ENCODE assay signal across 8 mouse cellular contexts in the genomic region with DNA sequence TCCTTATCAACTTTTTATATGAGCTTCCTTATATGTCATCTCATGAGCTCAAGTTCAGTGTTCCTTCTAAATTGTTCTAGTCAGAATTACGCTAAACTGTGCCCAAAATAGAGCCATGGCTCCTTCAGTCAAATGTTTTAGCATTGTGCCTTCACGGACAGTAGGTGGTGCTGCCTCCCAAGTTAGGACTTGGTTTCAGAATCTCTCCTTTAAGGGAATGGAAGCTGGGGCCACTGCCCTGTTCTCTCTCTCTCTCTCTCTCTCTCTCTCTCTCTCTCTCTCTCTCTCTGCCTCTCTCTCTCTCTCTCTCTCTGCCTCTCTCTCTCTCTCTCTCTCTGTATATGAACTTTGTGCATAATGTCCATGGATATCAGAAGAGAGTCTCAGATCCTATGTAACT. TPM values are rescaled to one million over a fixed set of nuclear protein-coding genes. Genes with fewer than 3 reads are reported as not detected.
A peak's percentile ranks its signal among the peaks of the same experiment; 100 is the strongest.
DNase-seq lines count a peak whose midpoint lies in the region; ATAC-seq and TF ChIP-seq lines count a peak whose summit lies in the region.

No protein-coding gene starts in this region.

- H3K27me3 ChIP-seq in hindbrain, embryonic 10.5 days (ENCODE audit: insufficient read depth, poor library complexity, severe bottlenecking), result no peaks in the 10 kb centered on the region
- 0 out of 2 replicates have a peak, but pooled peaks cover 5% of the 10 kb centered on the region for H3K27me3 ChIP-seq in hindbrain, embryonic 12.5 days
- 0 out of 2 replicates have a peak, but pooled peaks cover 2% of the 10 kb centered on the region for H3K27me3 ChIP-seq in hindbrain, embryonic 13.5 days
- peaks cover 57% of the 10 kb centered on the region for H3K27me3 ChIP-seq in liver, embryonic 12.5 days (replicated peaks)
- no peaks in the 10 kb centered on the region for H3K27me3 ChIP-seq in neural tube, embryonic 11.5 days (ENCODE audit: control insufficient read depth, insufficient read depth, low read length)

- no peak overlapping the region for H3K27ac ChIP-seq in hindbrain, embryonic 10.5 days
- no peak overlapping the region for H3K27ac ChIP-seq in hindbrain, embryonic 12.5 days
- H3K27ac ChIP-seq in ES-E14 (ENCODE audit: insufficient read depth, low read depth, low read length, poor library complexity, severe bottlenecking), result no peak overlapping the region
- H3K27ac ChIP-seq in hindbrain, embryonic 13.5 days, result no peak overlapping the region
- H3K27ac ChIP-seq in liver, embryonic 12.5 days, result no peak overlapping the region
- H3K27ac ChIP-seq in neural tube, embryonic 11.5 days (ENCODE audit: low read depth, low read length), result no peak overlapping the region

- no peak for ATAC-seq in hindbrain, embryonic 12.5 days (ENCODE audit: low FRiP score)
- ATAC-seq in hindbrain, embryonic 13.5 days (ENCODE audit: low FRiP score), result peak; percentile 59; the same call in 1 of the 2 replicates
- 0 out of 2 replicates have a peak, but pooled peaks have one; percentile 37 for ATAC-seq in liver, embryonic 12.5 days
- no peak for ATAC-seq in neural tube, embryonic 11.5 days (ENCODE audit: insufficient read depth, low FRiP score, low TSS enrichment)

- H3K36me3 ChIP-seq in hindbrain, embryonic 10.5 days, result no peaks in the 10 kb centered on the region
- no peaks in the 10 kb centered on the region for H3K36me3 ChIP-seq in hindbrain, embryonic 12.5 days
- no peaks in the 10 kb centered on the region for H3K36me3 ChIP-seq in ES-E14 (ENCODE audit: control insufficient read depth, insufficient read depth, low read length, poor library complexity, severe bottlenecking)
- H3K36me3 ChIP-seq in hindbrain, embryonic 13.5 days, result no peaks in the 10 kb centered on the region
- H3K36me3 ChIP-seq in liver, embryonic 12.5 days, result no peaks in the 10 kb centered on the region
- H3K36me3 ChIP-seq in neural tube, embryonic 11.5 days (ENCODE audit: control insufficient read depth, insufficient read depth, low read length), result no peaks in the 10 kb centered on the region

- no peak overlapping the region for H3K4me2 ChIP-seq in hindbrain, embryonic 12.5 days (replicated peaks)
- H3K4me2 ChIP-seq in hindbrain, embryonic 13.5 days, result no peak overlapping the region
- H3K4me2 ChIP-seq in liver, embryonic 12.5 days, result no peak overlapping the region
- no peak overlapping the region for H3K4me2 ChIP-seq in neural tube, embryonic 11.5 days (ENCODE audit: low read depth)

- H3K4me3 ChIP-seq in hindbrain, embryonic 10.5 days, result no peak overlapping the region
- H3K4me3 ChIP-seq in hindbrain, embryonic 12.5 days, result no peak overlapping the region
- H3K4me3 ChIP-seq in ES-E14 (ENCODE audit: insufficient read depth in 1 of 2, low read depth in 1 of 2, low read length in 2 of 2, poor library complexity in 1 of 2, severe bottlenecking in 1 of 2), result no peak overlapping the region
- H3K4me3 ChIP-seq in hindbrain, embryonic 13.5 days, result no peak overlapping the region
- H3K4me3 ChIP-seq in liver, embryonic 12.5 days, result no peak overlapping the region
- no peak overlapping the region for H3K4me3 ChIP-seq in neural tube, embryonic 11.5 days (ENCODE audit: low read depth, low read length)

- in situ Hi-C loops in ES-E14 (cut with MboI; ENCODE audit: low sequenced_read_pairs in 2 of 2, unreplicated experiment in 2 of 2), result loop anchor here (5.0 to 10.0 kb wide), 2 partner anchors 310 to 312 kb away; partner anchors contain the start of gene Olfr94 (in 2 of the 2)

- H3K9me3 ChIP-seq in hindbrain, embryonic 10.5 days, result no peaks in the 10 kb centered on the region
- H3K9me3 ChIP-seq in hindbrain, embryonic 12.5 days (replicated peaks), result no peaks in the 10 kb centered on the region
- no peaks in the 10 kb centered on the region for H3K9me3 ChIP-seq in ES-E14 (ENCODE audit: control insufficient read depth, insufficient read depth, low read depth, low read length)
- no peaks in the 10 kb centered on the region for H3K9me3 ChIP-seq in hindbrain, embryonic 13.5 days
- H3K9me3 ChIP-seq in liver, embryonic 12.5 days (replicated peaks), result no peaks in the 10 kb centered on the region
- no peaks in the 10 kb centered on the region for H3K9me3 ChIP-seq in neural tube, embryonic 11.5 days (ENCODE audit: control insufficient read depth, low read length)

- WGBS in hindbrain, embryonic 10.5 days, result 19% methylated on average over 2 of the region's 2 CpGs
- WGBS in hindbrain, embryonic 12.5 days, result 9% methylated on average over 2 of the region's 2 CpGs
- 18% methylated on average over 2 of the region's 2 CpGs for WGBS in hindbrain, embryonic 13.5 days
- 12% methylated on average over 2 of the region's 2 CpGs for WGBS in liver, embryonic 12.5 days (ENCODE audit: insufficient replicate concordance)
- 22% methylated on average over 2 of the region's 2 CpGs for WGBS in neural tube, embryonic 11.5 days

- DNase-seq in hindbrain, embryonic 10.5 days (ENCODE audit: low spot score), result peak; percentile 34
- DNase-seq in ES-E14 (ENCODE audit: low read depth, low spot score), result peak; percentile 45
- peak; percentile 22 for DNase-seq in c-Kit-positive CD71-negative TER-119-negative erythroid progenitor cells, embryonic 14.5 days (ENCODE audit: low read depth)
- DNase-seq in neural tube, embryonic 11.5 days (ENCODE audit: low spot score), result peak; percentile 38
- no peak for DNase-seq in spleen, postnatal 36 days (ENCODE audit: low spot score in 2 of 2)

- no peak overlapping the region for H3K9ac ChIP-seq in hindbrain, embryonic 12.5 days
- no peak overlapping the region for H3K9ac ChIP-seq in ES-E14 (ENCODE audit: insufficient read depth, low read depth, low read length, poor library complexity, severe bottlenecking)
- H3K9ac ChIP-seq in hindbrain, embryonic 13.5 days, result no peak overlapping the region
- H3K9ac ChIP-seq in liver, embryonic 12.5 days, result 0 out of 2 replicates have a peak overlapping the region, but pooled peaks have one; percentile 6
- no peak overlapping the region for H3K9ac ChIP-seq in neural tube, embryonic 11.5 days (ENCODE audit: low read length)

- H3K4me1 ChIP-seq in hindbrain, embryonic 10.5 days (replicated peaks), result no peaks in the 10 kb centered on the region
- H3K4me1 ChIP-seq in hindbrain, embryonic 12.5 days, result no peaks in the 10 kb centered on the region
- no peaks in the 10 kb centered on the region for H3K4me1 ChIP-seq in ES-E14 (ENCODE audit: control insufficient read depth in 2 of 2, insufficient read depth in 2 of 2, low read length in 2 of 2, poor library complexity in 1 of 2)
- H3K4me1 ChIP-seq in hindbrain, embryonic 13.5 days (replicated peaks), result no peaks in the 10 kb centered on the region
- peaks cover 8% of the 10 kb centered on the region; the same call in 1 of the 2 replicates for H3K4me1 ChIP-seq in liver, embryonic 12.5 days
- no peaks in the 10 kb centered on the region for H3K4me1 ChIP-seq in neural tube, embryonic 11.5 days (ENCODE audit: control insufficient read depth, insufficient read depth, low read length)

TF ChIP-seq in ES-E14, 5 proteins besides CTCF, POLR2A, EP300 and RAD21 (continues in another document):
- TF ChIP-seq CHD2 (IDR thresholded peaks at IDR 0.05; ENCODE audit: low read depth, low read length) (no peak), HCFC1 (IDR thresholded peaks at IDR 0.05; ENCODE audit: borderline replicate concordance, insufficient read depth, low read length) (no peak)

RNA-seq across cellular contexts. Expression of gene Trim40, which starts 2.4 kb away (rescaled TPM):
- polyA plus RNA-seq in hindbrain, embryonic 10.5 days (2016; fragmentation: Nextera tagmentation; extraction: Ambion mirVana), result not detected in 2 replicates
- not detected in 2 replicates for polyA plus RNA-seq in hindbrain, embryonic 12.5 days (2016; fragmentation: Nextera tagmentation; extraction: Ambion mirVana)
- 0.18 and 0.26 TPM in 2 replicates for total RNA-seq in ES-E14 (2012; rRNA removed)
- polyA plus RNA-seq in hindbrain, embryonic 13.5 days (2015; fragmentation: Nextera tagmentation; extraction: Ambion mirVana), result not detected in 2 replicates
- polyA plus RNA-seq in liver, embryonic 12.5 days (2016; fragmentation: Nextera tagmentation; extraction: Ambion mirVana), result not detected in 2 replicates
- polyA plus RNA-seq in neural tube, embryonic 11.5 days (2014; fragmentation: Nextera tagmentation; extraction: Ambion mirVana), result not detected in 2 replicates

RNA-seq across cellular contexts. Expression of gene Trim31, which starts 5.6 kb away (rescaled TPM):
- polyA plus RNA-seq in hindbrain, embryonic 10.5 days (2016; fragmentation: Nextera tagmentation; extraction: Ambion mirVana), result not detected in 2 replicates
- polyA plus RNA-seq in hindbrain, embryonic 12.5 days (2016; fragmentation: Nextera tagmentation; extraction: Ambion mirVana), result not detected in 2 replicates
- not detected in 2 replicates for total RNA-seq in ES-E14 (2012; rRNA removed)
- not detected in 2 replicates for polyA plus RNA-seq in hindbrain, embryonic 13.5 days (2015; fragmentation: Nextera tagmentation; extraction: Ambion mirVana)
- polyA plus RNA-seq in liver, embryonic 12.5 days (2016; fragmentation: Nextera tagmentation; extraction: Ambion mirVana), result not detected in 2 replicates
- polyA plus RNA-seq in neural tube, embryonic 11.5 days (2014; fragmentation: Nextera tagmentation; extraction: Ambion mirVana), result not detected in 2 replicates

RNA-seq across cellular contexts. Expression of gene Trim10, which starts 23.0 kb away (rescaled TPM):
- 6.7 and 7.3 TPM in 2 replicates for polyA plus RNA-seq in hindbrain, embryonic 10.5 days (2016; fragmentation: Nextera tagmentation; extraction: Ambion mirVana)
- polyA plus RNA-seq in hindbrain, embryonic 12.5 days (2016; fragmentation: Nextera tagmentation; extraction: Ambion mirVana), result 7.5 and 8.4 TPM in 2 replicates
- not detected in 2 replicates for total RNA-seq in ES-E14 (2012; rRNA removed)
- polyA plus RNA-seq in hindbrain, embryonic 13.5 days (2015; fragmentation: Nextera tagmentation; extraction: Ambion mirVana), result 1.3 and 1.8 TPM in 2 replicates
- 227 and 235 TPM in 2 replicates for polyA plus RNA-seq in liver, embryonic 12.5 days (2016; fragmentation: Nextera tagmentation; extraction: Ambion mirVana)
- polyA plus RNA-seq in neural tube, embryonic 11.5 days (2014; fragmentation: Nextera tagmentation; extraction: Ambion mirVana), result 5.7 and 7.5 TPM in 2 replicates

RNA-seq across cellular contexts. Expression of gene Trim15, which starts 25.4 kb away (rescaled TPM):
- polyA plus RNA-seq in hindbrain, embryonic 10.5 days (2016; fragmentation: Nextera tagmentation; extraction: Ambion mirVana), result 0.14 and 0.36 TPM in 2 replicates
- polyA plus RNA-seq in hindbrain, embryonic 12.5 days (2016; fragmentation: Nextera tagmentation; extraction: Ambion mirVana), result 0.37 and 0.42 TPM in 2 replicates
- 0.16 TPM in 1 of 2 replicates, not detected in the other for total RNA-seq in ES-E14 (2012; rRNA removed)
- polyA plus RNA-seq in hindbrain, embryonic 13.5 days (2015; fragmentation: Nextera tagmentation; extraction: Ambion mirVana), result 0.40 and 0.52 TPM in 2 replicates
- polyA plus RNA-seq in liver, embryonic 12.5 days (2016; fragmentation: Nextera tagmentation; extraction: Ambion mirVana), result 0.38 and 0.43 TPM in 2 replicates
- polyA plus RNA-seq in neural tube, embryonic 11.5 days (2014; fragmentation: Nextera tagmentation; extraction: Ambion mirVana), result 0.42 and 0.66 TPM in 2 replicates

RNA-seq across cellular contexts. Expression of gene Rnf39, which starts 50.4 kb away (rescaled TPM):
- polyA plus RNA-seq in hindbrain, embryonic 10.5 days (2016; fragmentation: Nextera tagmentation; extraction: Ambion mirVana), result 1.2 and 1.5 TPM in 2 replicates
- polyA plus RNA-seq in hindbrain, embryonic 12.5 days (2016; fragmentation: Nextera tagmentation; extraction: Ambion mirVana), result 1.4 and 1.5 TPM in 2 replicates
- 1.9 and 2.4 TPM in 2 replicates for total RNA-seq in ES-E14 (2012; rRNA removed)
- 0.69 and 1.3 TPM in 2 replicates for polyA plus RNA-seq in hindbrain, embryonic 13.5 days (2015; fragmentation: Nextera tagmentation; extraction: Ambion mirVana)
- polyA plus RNA-seq in liver, embryonic 12.5 days (2016; fragmentation: Nextera tagmentation; extraction: Ambion mirVana), result not detected in 2 replicates
- 0.93 and 1.1 TPM in 2 replicates for polyA plus RNA-seq in neural tube, embryonic 11.5 days (2014; fragmentation: Nextera tagmentation; extraction: Ambion mirVana)

Comparison
In these comparisons a context has a peak if more than half of its experiments do, and no peak if none do; other contexts are left out.
1. ATAC-seq: peak in hindbrain, embryonic 13.5 days (single experiment) and liver, embryonic 12.5 days (single experiment); none in hindbrain, embryonic 12.5 days (single experiment) and neural tube, embryonic 11.5 days (single experiment).
2. DNase-seq: peak in hindbrain, embryonic 10.5 days (single experiment), ES-E14 (single experiment), c-Kit-positive CD71-negative TER-119-negative erythroid progenitor cells, embryonic 14.5 days (single experiment) and neural tube, embryonic 11.5 days (single experiment); none in spleen, postnatal 36 days (0 of 2).
3. RNA of gene Trim10, which starts 23.0 kb away (polyA plus RNA-seq): 227 to 235 TPM in liver, embryonic 12.5 days; 7.5 to 8.4 TPM in hindbrain, embryonic 12.5 days, 5.7 to 7.5 TPM in neural tube, embryonic 11.5 days, 6.7 to 7.3 TPM in hindbrain, embryonic 10.5 days and 1.3 to 1.8 TPM in hindbrain, embryonic 13.5 days; every median in the first group is over 10 times any median in the second.